11 mouse cellular contexts compared by ENCODE assay signal in genomic region chr8:79583326-79583725, GRCm38 (mm10). TPM values are rescaled to one million over a fixed set of nuclear protein-coding genes. Genes with fewer than 3 reads are reported as not detected.
DNase-seq lines count a peak whose midpoint lies in the region; ATAC-seq and TF ChIP-seq lines count a peak whose summit lies in the region.
"Had no signal": no experiment of that assay in that cellular context is flagged by ENCODE, and none has a peak within 500 bp of the region (broad histone marks: within the 10 kb centered on the region; RNA-seq: fewer than 3 reads in every experiment).

No protein-coding gene starts in this region.

- no peaks in the 10 kb centered on the region for H3K9me3 ChIP-seq in midbrain, embryonic 13.5 days
- H3K9me3 ChIP-seq: heart, embryonic 13.5 days; liver, embryonic 15.5 days; neural tube, embryonic 13.5 days had no signal

- H3K9ac ChIP-seq in midbrain, embryonic 13.5 days (replicated peaks), result no peak overlapping the region
- H3K9ac ChIP-seq: heart, embryonic 13.5 days; liver, embryonic 15.5 days; neural tube, embryonic 13.5 days had no signal

- H3K36me3 ChIP-seq in midbrain, embryonic 13.5 days, result no peaks in the 10 kb centered on the region
- H3K36me3 ChIP-seq: heart, embryonic 13.5 days; liver, embryonic 15.5 days; neural tube, embryonic 13.5 days had no signal

- no peaks in the 10 kb centered on the region for H3K4me1 ChIP-seq in midbrain, embryonic 13.5 days (replicated peaks)
- H3K4me1 ChIP-seq: liver, embryonic 15.5 days; neural tube, embryonic 13.5 days had no signal

- peak; percentile 63 for ATAC-seq in megakaryocyte-erythroid progenitor cell, adult 5-6 weeks (replicated peaks; ENCODE audit: low FRiP score, low TSS enrichment, poor library complexity, severe bottlenecking)
- no peak for ATAC-seq in midbrain, embryonic 13.5 days
- ATAC-seq in activated CD4-positive, CD25-positive, alpha-beta regulatory T cell, adult 4 months, result no peak

- no peak overlapping the region for H3K4me2 ChIP-seq in midbrain, embryonic 13.5 days (replicated peaks)
- H3K4me2 ChIP-seq: heart, embryonic 13.5 days; liver, embryonic 15.5 days; neural tube, embryonic 13.5 days had no signal

- no peak overlapping the region for H3K27ac ChIP-seq in left cerebral cortex, adult 2 months
- H3K27ac ChIP-seq in midbrain, embryonic 13.5 days, result no peak overlapping the region
- H3K27ac ChIP-seq: heart, embryonic 13.5 days; liver, embryonic 15.5 days; neural tube, embryonic 13.5 days had no signal

- WGBS in midbrain, embryonic 13.5 days, result 42% methylated on average over 6 of the region's 6 CpGs

- H3K27me3 ChIP-seq in midbrain, embryonic 13.5 days, result no peaks in the 10 kb centered on the region
- H3K27me3 ChIP-seq: heart, embryonic 13.5 days; liver, embryonic 15.5 days; neural tube, embryonic 13.5 days had no signal

- DNase-seq in adrenal gland, adult 2 months, result peak; percentile 48
- DNase-seq in adrenal gland, adult 8-10 months, result no peak
- no peak for DNase-seq in left cerebral cortex, adult 2 months (ENCODE audit: extremely low spot score in 1 of 2, low spot score in 2 of 2)
- no peak for DNase-seq in left cerebral cortex, adult 11 months (ENCODE audit: low spot score)
- DNase-seq in embryo, embryonic 9.5 days (ENCODE audit: extremely low spot score), result peak; percentile 12

- TF ChIP-seq CTCF in left cerebral cortex, adult 2 months (IDR thresholded peaks at IDR 0.05), result peak; percentile 41

- no peak overlapping the region for H3K4me3 ChIP-seq in left cerebral cortex, adult 2 months
- H3K4me3 ChIP-seq in midbrain, embryonic 13.5 days (replicated peaks), result no peak overlapping the region
- H3K4me3 ChIP-seq: heart, embryonic 13.5 days; liver, embryonic 15.5 days; neural tube, embryonic 13.5 days had no signal

- intact Hi-C loops in left cerebral cortex, adult 2 months (cut with DNase I), result loop anchor here (2.0 to 10.0 kb wide), 2 partner anchors 185 to 1519 kb away; partner anchors contain the start of gene Smad1

RNA-seq across cellular contexts. Expression of gene Otud4, which starts 56.1 kb away (rescaled TPM):
- total RNA-seq in adrenal gland, adult 2 months (2021), result 10 to 100 TPM; 32.9 to 56.6 TPM
- 12.1 and 16.4 TPM in 2 replicates for polyA plus RNA-seq in adrenal gland, adult 2 months (2012; rRNA removed)
- 10 to 100 TPM; 41.6 to 58.1 (median 48.9) TPM for total RNA-seq in adrenal gland, adult 8-10 months (2022)
- 10 to 100 TPM; 37.3 to 41.0 TPM for total RNA-seq in left cerebral cortex, adult 2 months (2021)
- 75.5 and 87.6 TPM in 2 replicates for total RNA-seq in megakaryocyte-erythroid progenitor cell, adult 5-6 weeks (2014; fragmentation: Nextera tagmentation)
- 82.2 and 82.8 TPM in 2 replicates for total RNA-seq in megakaryocyte-erythroid progenitor cell, adult 5-6 weeks (2017)
- 10.5 and 11.0 TPM in 2 replicates for polyA plus RNA-seq in midbrain, embryonic 13.5 days (2015; fragmentation: Nextera tagmentation; extraction: Ambion mirVana)
- polyA plus RNA-seq in activated CD4-positive, CD25-positive, alpha-beta regulatory T cell, adult 4 months (2017; shearing (Covaris generic)), result 10 to 100 TPM; 13.1 to 20.5 TPM

Comparison
In these comparisons a context has a peak if more than half of its experiments do, and no peak if none do; other contexts are left out.
1. DNase-seq: peak in adrenal gland, adult 2 months (single experiment) and embryo, embryonic 9.5 days (single experiment); none in adrenal gland, adult 8-10 months (single experiment), left cerebral cortex, adult 2 months (0 of 2) and left cerebral cortex, adult 11 months (single experiment).